Mouse (Mus musculus) liver, embryonic 16.5 days (tissue): ENCODE measurements around the gene Patj. TPM values are rescaled to one million over a fixed set of nuclear protein-coding genes. Genes with fewer than 3 reads are reported as not detected.

Experiments used
- ATAC-seq: fragments of 200-750 bp; cut with Nextera tagmentation; 2 replicates; pipeline ENCODE4 v1.8.0; 2017; ENCODE audit warnings: low read depth, mild to moderate bottlenecking, moderate number of reproducible peaks, moderate library complexity
- H3K27ac ChIP-seq: fragments of 300-500 bp; sonication (generic); 2 replicates; pipeline ENCODE4 v1.5.1; 2014; ENCODE audit warnings: mild to moderate bottlenecking, low read length
- H3K27me3 ChIP-seq: fragments of 300-500 bp; sonication (generic); 2 replicates; pipeline ENCODE4 v1.6.1; 2014; ENCODE audit warnings: low read depth, low read length, mixed read lengths; ENCODE audit not compliant: control insufficient read depth, insufficient read depth
- H3K36me3 ChIP-seq: fragments of 300-500 bp; sonication (generic); 2 replicates; pipeline ENCODE4 v1.6.1; 2014; ENCODE audit warnings: mild to moderate bottlenecking; ENCODE audit not compliant: control insufficient read depth, insufficient read depth
- H3K4me1 ChIP-seq: fragments of 300-500 bp; sonication (generic); 2 replicates; pipeline ENCODE4 v1.6.1; 2014; ENCODE audit warnings: low read depth, low read length, mixed read lengths; ENCODE audit not compliant: control insufficient read depth
- H3K4me2 ChIP-seq: fragments of 300-500 bp; sonication (generic); 2 replicates; pipeline ENCODE4 v1.6.1; 2014; ENCODE audit warnings: low read depth, low read length, mixed read lengths
- H3K4me3 ChIP-seq: fragments of 300-500 bp; sonication (generic); 2 replicates; pipeline ENCODE4 v1.5.1; 2014; ENCODE audit warnings: low read depth, mild to moderate bottlenecking, low read length
- H3K9ac ChIP-seq: fragments of 300-500 bp; sonication (generic); 2 replicates; pipeline ENCODE4 v1.6.1; 2014; ENCODE audit warnings: low read depth, low read length
- H3K9me3 ChIP-seq: fragments of 300-500 bp; sonication (generic); replicated peaks from 2 replicates; pipeline ENCODE4 v1.6.1; 2016; ENCODE audit warnings: low read length; ENCODE audit not compliant: control insufficient read depth
- WGBS: fragments of 180-500 bp; shearing (Covaris S2); extraction: QIAGEN DNeasy Blood & Tissue Kit; methylation state at CpG from one replicate; pipeline ENCODE4 v1.1.7; 2014; ENCODE audit not compliant: insufficient replicate concordance; 5-methylcytosine and 5-hydroxymethylcytosine counted together
- polyA plus RNA-seq: library from polyadenylated mRNA; unstranded; fragments of >200 nt; fragmentation: Nextera tagmentation; extraction: Ambion mirVana; gene quantifications from 2 replicates; pipeline ENCODE4 v1.2.1, GENCODE M21; 2015

Gene Patj
- polyA plus RNA-seq, result 2.1 and 3.3 TPM in 2 replicates

DNA sequence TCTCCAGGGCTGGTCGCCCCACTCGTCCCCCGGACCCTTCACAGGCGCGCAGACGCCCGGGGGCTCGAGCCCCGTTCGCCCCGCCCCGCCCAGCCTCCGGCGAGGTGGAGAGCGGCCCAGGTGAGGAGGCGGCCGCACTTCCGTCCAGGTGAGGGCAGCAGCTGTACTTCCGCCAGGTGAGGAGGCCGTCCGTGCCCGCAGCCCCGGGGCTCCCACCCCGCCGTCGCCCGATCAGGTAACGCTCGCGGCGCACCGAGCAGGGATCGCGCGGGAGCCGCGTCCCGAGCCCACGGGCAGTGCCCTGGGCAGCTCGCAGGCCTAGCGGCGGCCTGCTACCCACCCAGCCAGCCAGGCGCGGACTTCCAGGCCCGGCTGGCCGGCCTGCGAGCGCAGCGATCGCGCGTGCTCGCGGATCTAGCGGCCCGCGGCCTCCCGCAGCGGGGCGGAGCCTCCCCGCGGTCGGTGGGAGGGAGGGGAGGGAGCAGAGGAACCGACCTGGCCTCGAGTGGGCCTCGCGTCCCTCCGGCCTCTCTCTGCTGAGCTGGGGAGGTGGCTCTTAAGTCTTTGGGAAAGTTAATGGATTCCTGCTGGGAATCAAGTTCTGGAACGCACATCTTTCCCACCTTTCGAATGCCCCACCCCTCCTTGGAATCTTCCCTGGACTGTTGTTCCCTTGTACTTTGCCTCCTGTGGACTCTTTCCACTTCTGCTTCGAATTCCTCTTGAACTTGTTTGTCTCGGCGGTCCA, at the start of gene Patj:
Gene Patj (plus strand): TSS at position 96 of the 748 bp plus-strand sequence.
- Histone ChIP-seq H3K9ac (peak within 1 kb of the TSS; percentile 74), H3K4me3 (peak within 1 kb of the TSS; percentile 66), H3K9me3 (no peaks in the 10 kb centered on the region), H3K36me3 (no peaks in the 10 kb centered on the region), H3K27ac (no peak within 1 kb of the TSS; the same call in 1 of the 2 replicates), H3K4me1 (no peaks in the 10 kb centered on the region), H3K27me3 (peaks cover 11% of the 10 kb centered on the region), H3K4me2 (peak within 1 kb of the TSS; percentile 73)
- 3% methylated on average over 72 of the region's 73 CpGs for WGBS
- ATAC-seq, result peak; percentile 77

DNA sequence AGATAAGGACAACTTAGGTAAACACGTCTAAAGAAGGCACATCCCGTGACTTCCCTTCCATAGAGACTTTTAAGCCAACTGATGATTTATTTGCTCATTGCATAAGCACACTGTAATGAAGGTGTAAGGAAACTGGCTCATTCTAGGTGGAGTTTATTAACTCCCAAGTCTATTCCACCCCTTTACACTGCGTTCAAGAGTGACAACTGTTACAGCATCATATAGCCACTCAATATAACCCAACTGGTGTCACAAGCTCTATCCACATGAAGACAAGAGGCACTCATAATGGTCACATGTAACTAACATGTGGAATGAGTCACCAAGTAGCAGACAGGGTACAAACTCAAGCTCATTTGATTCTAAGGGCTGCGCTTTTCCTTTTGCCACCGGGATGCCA, 47.0 kb upstream of the Patj start:
- Histone ChIP-seq H3K36me3 (no peaks in the 10 kb centered on the region), H3K4me1 (no peaks in the 10 kb centered on the region), H3K27ac (no peak overlapping the region), H3K4me2 (no peak overlapping the region), H3K9ac (no peak overlapping the region), H3K9me3 (no peaks in the 10 kb centered on the region), H3K4me3 (no peak overlapping the region), H3K27me3 (no peaks in the 10 kb centered on the region)
- WGBS, result 49% methylated on average over 5 of the region's 5 CpGs
- ATAC-seq, result no peak

DNA sequence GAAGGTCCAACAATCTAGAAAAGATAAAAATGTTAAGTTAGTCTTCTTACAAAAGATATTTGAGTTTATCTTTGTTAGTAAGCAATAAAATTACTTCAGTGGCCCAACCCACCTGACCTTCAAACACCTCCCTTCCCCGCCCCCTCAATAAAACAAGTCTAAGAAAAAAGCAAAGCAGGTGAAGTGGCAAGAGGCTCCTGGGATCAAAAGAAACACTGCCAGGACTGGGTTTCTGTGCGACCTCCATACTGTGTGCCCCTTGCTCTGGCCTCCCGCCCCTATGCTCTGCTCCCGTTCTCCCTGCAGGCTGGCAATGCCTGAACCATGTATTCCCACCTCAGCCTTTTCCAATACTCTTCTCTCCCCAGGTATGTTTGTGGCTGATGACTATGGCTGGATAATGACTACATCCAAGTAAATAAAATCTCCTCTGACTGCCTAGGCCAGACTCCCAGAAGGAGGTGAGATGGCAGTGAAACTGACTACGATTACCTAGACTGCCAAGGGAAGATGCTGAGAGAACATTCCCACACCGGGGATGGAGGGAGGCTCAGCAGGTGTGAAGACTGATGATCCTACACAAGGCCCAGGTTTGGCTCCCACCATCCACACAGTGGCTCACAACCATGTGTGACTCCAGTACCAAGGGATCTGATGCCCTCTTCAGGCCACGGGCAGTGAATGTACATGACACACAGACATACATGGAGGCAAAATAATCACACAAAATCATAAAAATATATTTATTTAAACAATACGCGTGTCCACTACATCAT, 37.4 kb upstream of the Patj start:
- H3K4me1 ChIP-seq, result no peaks in the 10 kb centered on the region
- ATAC-seq, result no peak
- H3K4me2 ChIP-seq, result no peak overlapping the region
- H3K9ac ChIP-seq, result no peak overlapping the region
- no peaks in the 10 kb centered on the region; the same call in 1 of the 2 replicates for H3K36me3 ChIP-seq
- H3K9me3 ChIP-seq, result no peaks in the 10 kb centered on the region
- H3K27me3 ChIP-seq, result no peaks in the 10 kb centered on the region
- no peak overlapping the region for H3K27ac ChIP-seq
- no peak overlapping the region for H3K4me3 ChIP-seq
- 79% methylated on average over 9 of the region's 9 CpGs for WGBS

DNA sequence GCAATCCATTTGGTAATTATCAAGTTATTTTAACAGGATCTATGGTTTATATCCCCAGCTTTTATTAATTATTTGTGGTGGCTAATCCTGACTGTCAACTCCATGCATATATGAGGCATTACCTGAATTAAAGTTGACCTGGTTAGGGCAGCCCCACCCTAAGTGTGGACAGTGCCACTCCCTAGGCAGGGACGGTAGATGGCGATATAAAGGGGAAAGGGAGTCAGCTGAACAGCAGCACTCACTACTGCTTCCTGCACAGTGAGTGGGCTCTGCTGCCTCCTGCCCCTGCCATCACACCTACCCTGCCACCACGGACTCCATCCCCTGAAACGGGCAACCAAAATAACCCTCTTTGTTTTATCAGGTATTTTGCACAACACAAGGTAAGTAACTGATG, 20.2 kb upstream of the Patj start:
- Histone ChIP-seq H3K4me3 (no peak overlapping the region), H3K9ac (no peak overlapping the region), H3K27me3 (no peaks in the 10 kb centered on the region), H3K9me3 (no peaks in the 10 kb centered on the region), H3K4me2 (no peak overlapping the region), H3K36me3 (no peaks in the 10 kb centered on the region), H3K4me1 (no peaks in the 10 kb centered on the region), H3K27ac (no peak overlapping the region)
- WGBS, result 52% methylated on average over 4 of the region's 4 CpGs
- ATAC-seq, result no peak

DNA sequence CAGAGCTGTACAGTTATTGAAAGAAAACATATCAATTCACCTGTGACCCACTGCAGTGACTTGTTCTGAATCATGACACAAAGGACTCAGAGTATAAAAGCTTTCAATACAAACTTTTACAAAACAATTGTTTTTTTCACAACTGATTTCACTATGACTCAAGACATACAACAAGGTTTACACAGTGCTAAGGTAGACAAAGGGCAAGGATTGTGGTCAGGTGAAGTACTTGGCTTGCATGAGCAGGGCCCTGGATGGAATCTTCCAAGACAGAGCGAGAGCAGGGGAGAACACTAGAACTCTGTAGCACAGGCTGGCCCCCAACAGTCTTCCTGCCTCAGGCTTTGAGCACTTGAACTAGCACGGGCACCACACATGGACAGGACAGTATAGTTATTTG, 18.6 kb upstream of the Patj start:
- Histone ChIP-seq H3K27me3 (no peaks in the 10 kb centered on the region), H3K36me3 (no peaks in the 10 kb centered on the region), H3K4me3 (no peak overlapping the region), H3K9ac (no peak overlapping the region), H3K4me2 (no peak overlapping the region), H3K4me1 (no peaks in the 10 kb centered on the region), H3K9me3 (no peaks in the 10 kb centered on the region), H3K27ac (no peak overlapping the region)
- ATAC-seq, result no peak
- 78% methylated on average over 2 of the region's 2 CpGs for WGBS

DNA sequence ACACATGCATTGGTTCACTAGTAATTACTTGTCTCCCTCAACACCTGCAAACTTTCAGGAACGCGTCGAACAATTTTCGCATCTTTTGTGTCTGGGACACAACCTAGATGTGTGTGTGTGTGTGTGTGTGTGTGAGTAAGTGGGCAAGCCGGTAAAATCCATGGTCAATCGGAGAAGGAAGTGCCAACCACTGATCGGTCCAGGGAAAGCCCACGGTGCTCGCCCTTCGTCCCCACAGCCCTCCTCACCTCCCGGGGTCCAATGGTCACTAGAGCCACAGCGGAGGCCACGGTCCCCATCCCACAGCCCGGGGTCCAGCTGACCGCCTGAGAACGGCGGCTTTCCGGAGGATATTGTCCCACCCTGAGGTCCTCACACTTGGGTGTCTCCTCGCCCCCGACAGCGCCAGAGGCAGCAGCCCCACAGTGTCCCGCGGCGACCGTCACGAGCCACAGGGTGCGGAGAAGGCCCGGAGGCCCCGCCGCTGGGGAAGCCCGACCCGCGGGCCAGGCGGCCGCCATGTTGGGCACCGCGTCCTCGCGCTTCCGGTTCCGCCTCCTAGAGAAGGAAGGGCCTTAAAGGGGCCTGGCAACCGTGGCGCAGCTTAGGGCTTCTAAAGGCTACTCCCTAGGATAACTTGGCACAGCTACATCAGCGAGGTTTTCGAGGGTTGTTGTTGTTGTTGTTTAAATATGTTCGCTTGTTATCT, 12.7 kb upstream of the Patj start, which contains the start of gene Tm2d1:
Gene Tm2d1 (minus strand): TSS at position 591 of the 709 bp plus-strand sequence.
- H3K27me3 ChIP-seq, result no peaks in the 10 kb centered on the region
- H3K4me2 ChIP-seq, result peak within 1 kb of the TSS; percentile 70
- H3K4me3 ChIP-seq, result peak within 1 kb of the TSS; percentile 87
- H3K9me3 ChIP-seq, result no peaks in the 10 kb centered on the region
- H3K36me3 ChIP-seq, result no peaks in the 10 kb centered on the region
- H3K27ac ChIP-seq, result peak within 1 kb of the TSS; percentile 44; the same call in 1 of the 2 replicates
- ATAC-seq, result peak; percentile 96
- H3K4me1 ChIP-seq, result peaks cover 2% of the 10 kb centered on the region
- peak within 1 kb of the TSS; percentile 89 for H3K9ac ChIP-seq
- under 1% methylated on average over 46 of the region's 46 CpGs for WGBS

DNA sequence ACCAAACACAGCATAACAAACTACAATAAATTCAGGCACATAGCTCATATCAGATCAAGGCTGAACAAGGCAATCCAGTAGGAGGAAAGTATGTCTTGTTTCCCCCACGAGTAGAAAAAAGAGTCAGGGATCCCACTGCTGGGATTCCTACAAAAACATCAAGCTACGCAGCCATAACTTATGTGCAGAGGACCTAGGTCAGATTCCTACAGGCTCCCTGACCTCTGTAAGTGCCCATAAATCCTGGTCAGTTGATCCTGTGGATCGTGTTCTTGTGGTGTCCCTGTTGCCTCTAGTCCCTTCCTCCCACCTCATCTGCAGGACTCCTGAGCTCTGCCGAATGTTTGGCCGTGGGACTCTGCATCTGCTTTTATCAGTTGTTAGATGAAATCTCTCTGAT, 10.5 kb upstream of the Patj start:
- 44% methylated on average over 5 of the region's 5 CpGs for WGBS
- no peak overlapping the region for H3K27ac ChIP-seq
- H3K4me3 ChIP-seq, result no peak overlapping the region
- peaks cover 2% of the 10 kb centered on the region for H3K4me1 ChIP-seq
- no peaks in the 10 kb centered on the region for H3K27me3 ChIP-seq
- no peaks in the 10 kb centered on the region for H3K9me3 ChIP-seq
- H3K4me2 ChIP-seq, result no peak overlapping the region
- no peaks in the 10 kb centered on the region for H3K36me3 ChIP-seq
- ATAC-seq, result no peak
- H3K9ac ChIP-seq, result no peak overlapping the region

DNA sequence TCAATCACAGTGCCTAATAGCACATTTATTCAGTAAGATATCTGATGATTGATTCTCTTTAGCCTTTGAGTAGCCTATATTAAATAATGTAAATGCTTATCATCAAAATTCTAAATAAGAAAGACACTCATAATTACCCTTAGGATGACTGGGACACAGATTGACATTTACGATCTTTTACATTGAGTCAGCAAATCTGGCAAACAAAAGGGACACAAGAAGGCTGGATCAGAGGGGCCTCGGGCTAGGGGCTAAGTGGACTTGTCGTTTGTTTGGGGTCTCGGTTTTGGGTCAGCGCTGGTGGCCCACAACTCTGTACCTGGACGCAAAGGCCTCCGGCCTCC, 267 bp upstream of the Patj start:
- Histone ChIP-seq H3K4me1 (no peaks in the 10 kb centered on the region), H3K4me3 (peak overlapping the region; percentile 66), H3K36me3 (no peaks in the 10 kb centered on the region), H3K4me2 (peak overlapping the region; percentile 73), H3K27ac (no peak overlapping the region), H3K9me3 (no peaks in the 10 kb centered on the region), H3K27me3 (peaks cover 11% of the 10 kb centered on the region), H3K9ac (peak overlapping the region; percentile 74)
- 10% methylated on average over 7 of the region's 7 CpGs for WGBS
- no peak for ATAC-seq
